Mouse (Mus musculus): ENCODE data around the gene Dirc2. TPM values are rescaled to one million over a fixed set of nuclear protein-coding genes. Genes with fewer than 3 reads are reported as not detected.

Dirc2 gene
- polyA plus RNA-seq, 1 experiment from 2014 or later: 11.1 TPM

DNA sequence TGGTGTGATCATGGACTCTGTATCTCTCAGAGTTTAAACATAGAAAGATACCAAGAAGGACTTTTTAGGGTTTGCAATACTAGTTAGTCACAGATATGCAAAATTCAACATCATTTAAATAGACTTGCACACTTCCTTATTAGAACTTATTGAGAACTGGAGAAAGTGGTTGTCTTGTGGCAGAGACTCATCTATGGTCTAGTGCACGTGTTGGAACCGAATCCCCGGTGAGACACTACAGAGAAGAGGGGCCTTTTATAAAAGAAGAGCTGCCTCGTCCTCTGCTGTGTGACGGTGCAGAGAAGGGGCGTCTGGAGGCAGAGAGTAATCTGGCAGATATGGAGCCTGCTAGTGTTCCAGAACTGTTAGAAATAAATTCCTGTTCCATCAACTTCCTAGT is 44.6 kb downstream of the Dirc2 start:
- H3K27ac ChIP-seq (replicated peaks): no peak overlapping the region
- H3K4me3 ChIP-seq: no peak overlapping the region
- peaks cover 8% of the 10 kb centered on the region for H3K36me3 ChIP-seq (replicated peaks)
- H3K4me1 ChIP-seq: no peaks in the 10 kb centered on the region
- WGBS: 87% methylated on average over 6 of the region's 6 CpGs
- H3K27me3 ChIP-seq (replicated peaks; ENCODE audit: low read depth, poor library complexity, severe bottlenecking): no peaks in the 10 kb centered on the region
- no peaks in the 10 kb centered on the region for H3K9me3 ChIP-seq
- DNase-seq (ENCODE audit: low spot score): no peak

DNA sequence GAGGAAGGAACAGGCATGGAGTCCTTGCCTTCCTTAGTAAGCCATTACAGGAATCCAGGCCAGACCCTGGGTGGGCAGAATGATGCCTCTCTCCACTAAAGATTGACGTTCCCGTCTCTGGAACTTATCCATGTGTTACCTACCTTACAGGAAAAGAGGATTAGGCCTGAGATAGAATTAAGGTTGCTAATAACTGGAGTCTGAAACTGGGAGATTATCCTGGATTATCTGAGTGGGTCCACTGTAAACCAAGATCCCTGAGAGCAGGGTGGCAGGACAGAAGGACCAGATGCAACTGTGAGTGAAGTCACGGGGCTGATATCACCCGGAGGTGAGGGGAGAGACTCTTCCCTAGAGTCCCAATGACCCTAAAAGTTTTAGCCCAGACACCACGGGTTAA is 51.4 kb downstream of the Dirc2 start:
- H3K27me3 ChIP-seq (replicated peaks; ENCODE audit: low read depth, poor library complexity, severe bottlenecking): no peaks in the 10 kb centered on the region
- H3K36me3 ChIP-seq (replicated peaks): peaks cover 16% of the 10 kb centered on the region
- 0 out of 2 replicates have a peak, but pooled peaks cover 3% of the 10 kb centered on the region for H3K4me1 ChIP-seq
- DNase-seq (ENCODE audit: low spot score): no peak
- no peak overlapping the region for H3K27ac ChIP-seq (replicated peaks)
- no peaks in the 10 kb centered on the region for H3K9me3 ChIP-seq
- no peak overlapping the region for H3K4me3 ChIP-seq
- 84% methylated on average over 5 of the region's 5 CpGs for WGBS

DNA sequence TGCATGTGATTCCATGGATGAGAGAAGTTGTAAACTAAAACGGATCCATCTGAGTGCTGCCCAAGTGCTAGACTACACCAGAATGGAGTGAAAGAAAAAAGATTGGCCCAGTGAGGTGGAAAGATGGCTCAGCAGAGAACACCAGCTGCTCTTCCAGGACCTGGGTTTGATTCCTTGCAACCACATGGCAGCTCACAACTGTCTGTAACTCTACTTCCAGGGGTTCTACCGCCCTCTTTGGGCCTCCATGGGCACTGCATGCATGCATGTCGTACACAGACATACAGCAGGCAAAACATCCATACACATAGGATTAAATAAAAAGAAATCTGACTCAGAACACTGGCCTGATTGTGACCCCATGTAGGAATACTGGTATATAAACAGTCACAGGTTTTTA is 52.9 kb downstream of the Dirc2 start:
- 82% methylated on average over 3 of the region's 3 CpGs for WGBS
- no peak for DNase-seq (ENCODE audit: low spot score)
- Histone ChIP-seq H3K27ac (replicated peaks) (no peak overlapping the region), H3K4me1 (peaks cover 14% of the 10 kb centered on the region), H3K27me3 (replicated peaks; ENCODE audit: low read depth, poor library complexity, severe bottlenecking) (no peaks in the 10 kb centered on the region), H3K4me3 (no peak overlapping the region), H3K36me3 (replicated peaks) (peaks cover 16% of the 10 kb centered on the region), H3K9me3 (no peaks in the 10 kb centered on the region)

DNA sequence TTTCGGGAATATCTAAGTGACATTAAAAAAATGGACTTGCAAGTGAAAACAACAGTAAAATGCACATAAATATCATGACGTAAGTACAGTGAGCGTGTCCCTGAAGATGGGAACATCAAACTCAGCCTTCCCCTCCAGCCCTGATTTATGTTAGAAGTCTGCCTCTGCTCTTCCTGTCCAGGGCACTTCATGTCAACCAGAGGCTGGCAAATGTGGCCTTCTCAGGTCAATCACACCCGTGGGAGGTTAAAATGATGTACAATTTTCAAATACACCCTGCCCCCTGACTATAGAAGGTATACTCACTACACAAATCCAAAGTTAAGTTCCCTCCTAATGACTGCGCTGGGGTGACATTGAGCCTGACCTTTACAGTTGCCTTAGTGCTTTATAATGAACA is 53.4 kb downstream of the Dirc2 start:
- DNase-seq (ENCODE audit: low spot score): no peak
- H3K27ac ChIP-seq (replicated peaks): no peak overlapping the region
- H3K9me3 ChIP-seq: no peaks in the 10 kb centered on the region
- 94% methylated on average over 5 of the region's 5 CpGs for WGBS
- H3K36me3 ChIP-seq (replicated peaks): peaks cover 16% of the 10 kb centered on the region
- H3K4me3 ChIP-seq: no peak overlapping the region
- no peaks in the 10 kb centered on the region for H3K27me3 ChIP-seq (replicated peaks; ENCODE audit: low read depth, poor library complexity, severe bottlenecking)
- H3K4me1 ChIP-seq: peaks cover 19% of the 10 kb centered on the region

DNA sequence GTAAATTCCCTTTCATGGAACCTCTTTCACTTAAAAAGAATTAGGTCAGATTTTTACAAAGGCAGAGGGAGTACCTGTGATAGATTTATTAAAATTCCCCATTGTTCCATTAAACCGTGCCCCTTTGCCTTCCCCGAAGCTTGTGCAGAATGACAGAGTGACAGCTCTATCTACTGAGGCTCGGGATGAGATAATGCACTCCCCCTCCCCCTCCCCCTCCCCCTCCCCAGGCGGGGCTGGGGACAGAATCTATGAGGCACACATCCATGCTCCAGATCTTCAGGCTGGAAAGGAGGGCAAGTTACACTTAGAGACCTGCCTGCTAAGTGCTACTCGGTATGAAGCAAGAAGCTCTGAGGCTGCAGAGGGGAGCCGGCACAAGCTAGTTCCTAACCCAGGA is 53.8 kb downstream of the Dirc2 start:
- 73% methylated on average over 6 of the region's 6 CpGs for WGBS
- H3K27ac ChIP-seq (replicated peaks): no peak overlapping the region
- no peak for DNase-seq (ENCODE audit: low spot score)
- no peaks in the 10 kb centered on the region for H3K9me3 ChIP-seq
- H3K27me3 ChIP-seq (replicated peaks; ENCODE audit: low read depth, poor library complexity, severe bottlenecking): no peaks in the 10 kb centered on the region
- peaks cover 16% of the 10 kb centered on the region for H3K36me3 ChIP-seq (replicated peaks)
- H3K4me1 ChIP-seq: peaks cover 23% of the 10 kb centered on the region
- no peak overlapping the region for H3K4me3 ChIP-seq

DNA sequence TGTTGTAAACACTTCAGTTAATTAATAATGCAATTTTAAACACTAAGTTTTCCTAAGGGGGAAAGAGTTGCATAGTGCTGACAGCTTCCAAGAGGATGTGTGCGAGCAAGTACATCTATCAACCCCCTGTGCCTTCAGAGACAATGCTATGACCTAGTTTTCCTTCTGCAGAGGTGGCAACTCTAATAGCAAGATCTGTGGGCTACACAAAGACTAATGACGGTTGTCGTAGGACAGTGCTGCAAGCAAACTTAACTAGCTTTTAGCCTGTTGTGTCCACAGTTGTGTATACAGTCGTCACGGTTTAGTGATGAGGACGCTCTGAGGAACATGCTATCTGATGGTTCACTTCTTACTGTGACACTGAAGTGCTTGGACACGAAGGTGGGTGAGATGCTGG is 54.5 kb downstream of the Dirc2 start:
- DNase-seq (ENCODE audit: low spot score): no peak
- peaks cover 24% of the 10 kb centered on the region for H3K4me1 ChIP-seq
- 94% methylated on average over 7 of the region's 7 CpGs for WGBS
- no peak overlapping the region for H3K27ac ChIP-seq (replicated peaks)
- peaks cover 16% of the 10 kb centered on the region for H3K36me3 ChIP-seq (replicated peaks)
- H3K4me3 ChIP-seq: no peak overlapping the region
- H3K9me3 ChIP-seq: no peaks in the 10 kb centered on the region
- no peaks in the 10 kb centered on the region for H3K27me3 ChIP-seq (replicated peaks; ENCODE audit: low read depth, poor library complexity, severe bottlenecking)

DNA sequence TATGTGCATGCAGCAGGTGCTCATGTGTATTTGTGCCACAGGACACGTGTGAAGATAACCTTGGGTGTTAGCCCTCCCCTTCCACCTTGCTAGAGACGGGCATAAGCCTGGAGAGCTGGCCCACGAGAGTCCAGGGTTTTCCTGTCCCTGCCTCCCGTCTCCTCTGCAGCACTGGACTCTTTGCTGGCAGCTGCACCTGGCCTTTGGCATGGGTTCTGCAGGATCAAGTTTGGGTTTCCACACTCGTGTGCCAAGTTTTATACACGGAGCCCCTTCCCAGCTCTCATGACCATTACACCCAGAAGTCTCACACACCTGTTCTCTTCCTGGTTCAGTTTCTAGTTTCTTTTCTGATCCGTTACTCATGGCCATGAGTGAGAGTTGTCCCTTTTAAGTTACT is 55.5 kb downstream of the Dirc2 start:
- H3K27me3 ChIP-seq (replicated peaks; ENCODE audit: low read depth, poor library complexity, severe bottlenecking): no peaks in the 10 kb centered on the region
- H3K4me1 ChIP-seq: peaks cover 24% of the 10 kb centered on the region
- H3K27ac ChIP-seq (replicated peaks): no peak overlapping the region
- no peaks in the 10 kb centered on the region for H3K9me3 ChIP-seq
- DNase-seq (ENCODE audit: low spot score): no peak
- peaks cover 10% of the 10 kb centered on the region for H3K36me3 ChIP-seq (replicated peaks)
- no peak overlapping the region for H3K4me3 ChIP-seq
- WGBS: 85% methylated on average over 7 of the region's 7 CpGs

DNA sequence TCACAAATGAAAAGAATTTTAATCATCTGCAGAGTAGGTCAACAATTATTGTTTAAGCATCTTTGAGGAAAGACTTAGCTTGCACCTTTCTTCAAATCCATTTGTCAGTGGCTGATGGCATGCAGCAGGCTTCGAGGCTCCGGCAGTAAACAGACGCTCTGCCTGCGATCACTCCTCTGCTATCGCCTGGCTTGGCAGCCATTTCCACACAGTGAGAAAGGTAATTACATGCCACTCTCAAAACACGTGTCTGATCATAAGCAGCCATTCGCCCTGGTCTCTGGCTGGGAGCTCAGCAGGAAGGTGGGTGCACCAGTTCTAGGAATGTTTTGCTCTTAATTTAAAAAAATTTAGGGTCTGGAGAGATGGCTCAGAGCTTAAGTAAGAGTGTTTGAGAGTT is 58.2 kb downstream of the Dirc2 start:
- no peak for DNase-seq (ENCODE audit: low spot score)

DNA sequence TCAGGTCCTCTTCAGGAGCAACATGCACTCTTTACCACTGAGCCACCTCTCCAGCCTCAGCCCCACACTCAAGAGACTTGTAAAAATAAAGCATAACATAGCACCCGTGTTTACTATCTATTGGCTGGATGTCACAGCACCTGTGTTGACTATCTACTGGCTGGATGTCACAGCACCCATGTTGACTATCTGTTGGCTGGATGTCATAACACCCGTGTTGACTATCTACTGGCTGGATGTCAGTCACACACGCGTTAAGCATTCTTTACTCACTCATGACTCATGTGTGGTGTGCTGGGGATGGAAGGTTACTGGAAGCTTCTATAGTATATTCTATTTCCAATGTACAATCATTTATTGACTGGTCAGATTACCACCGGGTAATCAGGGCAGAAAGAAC is 62.2 kb downstream of the Dirc2 start:
- Histone ChIP-seq H3K36me3 (replicated peaks) (peaks cover 7% of the 10 kb centered on the region; the same call in 1 of the 2 replicates), H3K4me1 (peaks cover 17% of the 10 kb centered on the region), H3K9me3 (no peaks in the 10 kb centered on the region), H3K27ac (replicated peaks) (no peak overlapping the region), H3K27me3 (replicated peaks; ENCODE audit: low read depth, poor library complexity, severe bottlenecking) (no peaks in the 10 kb centered on the region), H3K4me3 (no peak overlapping the region)
- no peak for DNase-seq (ENCODE audit: low spot score)
- WGBS: 95% methylated on average over 5 of the region's 5 CpGs

More for the DNA sequence above, 58.2 kb downstream of the Dirc2 start:
- 71% methylated on average over 7 of the region's 7 CpGs for WGBS
- peaks cover 3% of the 10 kb centered on the region for H3K36me3 ChIP-seq (replicated peaks)
- H3K4me3 ChIP-seq: no peak overlapping the region
- H3K4me1 ChIP-seq: peaks cover 24% of the 10 kb centered on the region
- H3K27me3 ChIP-seq (replicated peaks; ENCODE audit: low read depth, poor library complexity, severe bottlenecking): no peaks in the 10 kb centered on the region
- H3K27ac ChIP-seq (replicated peaks): no peak overlapping the region
- no peaks in the 10 kb centered on the region for H3K9me3 ChIP-seq

DNA sequence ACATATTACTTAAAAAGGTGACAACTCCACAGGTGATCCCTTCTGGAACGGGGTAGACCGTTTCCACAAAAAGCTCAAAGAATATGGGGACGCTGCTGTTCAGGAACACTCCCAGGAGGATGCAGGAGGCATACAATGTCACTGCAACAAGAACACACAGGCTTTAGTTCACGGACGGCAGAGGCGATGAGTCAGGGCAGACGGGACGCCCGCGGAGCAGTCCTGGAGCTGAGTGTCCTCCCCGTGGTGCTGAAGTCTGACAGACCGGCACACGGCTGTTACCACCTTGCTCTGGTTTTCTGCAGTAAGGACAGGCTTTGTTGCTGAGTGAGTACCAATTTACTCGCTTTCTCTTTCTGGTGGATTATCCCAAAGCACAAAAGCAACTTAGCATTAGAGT is 64.4 kb downstream of the Dirc2 start:
- Histone ChIP-seq H3K27me3 (replicated peaks; ENCODE audit: low read depth, poor library complexity, severe bottlenecking) (no peaks in the 10 kb centered on the region), H3K4me1 (peaks cover 7% of the 10 kb centered on the region), H3K4me3 (no peak overlapping the region), H3K27ac (replicated peaks) (no peak overlapping the region), H3K36me3 (replicated peaks) (peaks cover 7% of the 10 kb centered on the region; the same call in 1 of the 2 replicates), H3K9me3 (no peaks in the 10 kb centered on the region)
- 76% methylated on average over 14 of the region's 14 CpGs for WGBS
- no peak for DNase-seq (ENCODE audit: low spot score)

DNA sequence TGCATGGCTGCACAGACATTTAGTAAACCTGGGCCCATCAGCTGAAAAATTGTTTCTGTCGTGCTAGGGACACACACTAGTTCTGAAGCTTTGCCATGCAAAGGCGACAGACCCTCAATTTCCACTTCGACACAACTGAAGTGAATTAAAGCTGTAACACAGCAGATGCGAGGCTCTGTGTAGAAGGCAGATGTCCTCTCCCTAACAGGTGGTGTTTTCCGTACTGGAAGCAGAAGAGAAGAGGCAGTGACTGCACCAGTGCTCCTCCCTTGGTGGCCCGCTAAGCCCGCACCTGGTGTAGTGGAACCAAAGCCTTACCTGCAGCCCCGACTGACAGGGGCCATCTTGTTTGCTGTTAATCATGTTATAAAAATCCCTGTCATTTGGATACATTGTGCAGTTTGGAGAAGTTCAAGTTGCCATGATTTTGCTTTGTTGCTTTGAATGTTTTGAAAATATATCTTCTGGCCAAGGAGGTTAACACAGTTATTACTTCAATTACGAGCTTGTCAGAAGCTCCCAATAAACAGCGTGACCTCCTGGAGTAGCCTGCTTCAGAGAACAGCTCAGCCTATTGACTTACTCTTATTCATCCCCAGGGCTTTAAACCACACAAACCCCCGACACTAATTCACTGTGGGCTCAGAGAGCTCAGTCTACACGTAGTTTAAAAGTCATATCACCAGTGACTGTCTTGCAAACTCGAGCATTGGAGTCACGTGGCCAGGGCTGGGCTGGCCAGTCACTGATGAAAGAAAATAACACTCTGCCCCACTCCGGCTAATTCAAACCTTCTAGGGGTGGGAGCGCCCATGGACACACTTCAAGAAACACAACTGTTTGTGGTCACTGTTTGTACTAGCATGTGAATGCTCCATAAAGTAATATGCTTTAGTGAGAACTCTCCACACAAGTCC is 65.1 kb downstream of the Dirc2 start:
- DNase-seq (ENCODE audit: low spot score): no peak
- WGBS: 75% methylated on average over 16 of the region's 16 CpGs
- Histone ChIP-seq H3K9me3 (no peaks in the 10 kb centered on the region), H3K36me3 (replicated peaks) (peaks cover 7% of the 10 kb centered on the region; the same call in 1 of the 2 replicates), H3K27ac (replicated peaks) (no peak overlapping the region), H3K27me3 (replicated peaks; ENCODE audit: low read depth, poor library complexity, severe bottlenecking) (no peaks in the 10 kb centered on the region), H3K4me1 (peaks cover 7% of the 10 kb centered on the region), H3K4me3 (no peak overlapping the region)

DNA sequence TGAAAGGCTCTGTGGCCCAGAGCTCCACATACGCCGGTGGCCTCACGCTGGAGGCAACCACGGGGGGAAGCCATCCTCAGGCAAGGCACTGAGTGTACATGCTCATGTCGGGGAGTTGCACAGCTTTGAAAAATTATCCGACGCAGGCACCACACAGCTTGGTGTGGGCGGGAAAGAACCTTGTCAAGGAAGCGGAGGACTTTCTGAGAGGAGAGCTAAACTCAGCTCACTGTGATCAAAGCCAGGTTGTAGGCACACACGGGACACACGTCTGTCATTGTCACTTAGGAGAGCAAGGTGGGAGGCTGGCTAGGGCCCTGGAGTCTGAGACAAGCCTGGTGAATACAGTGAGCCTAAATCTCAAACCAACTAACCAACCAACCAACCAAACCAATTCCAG is 67.3 kb downstream of the Dirc2 start:
- Histone ChIP-seq H3K27me3 (replicated peaks; ENCODE audit: low read depth, poor library complexity, severe bottlenecking) (no peaks in the 10 kb centered on the region), H3K27ac (replicated peaks) (no peak overlapping the region), H3K9me3 (no peaks in the 10 kb centered on the region), H3K36me3 (replicated peaks) (peaks cover 16% of the 10 kb centered on the region), H3K4me1 (peaks cover 7% of the 10 kb centered on the region), H3K4me3 (no peak overlapping the region)
- 71% methylated on average over 11 of the region's 11 CpGs for WGBS
- DNase-seq (ENCODE audit: low spot score): no peak

DNA sequence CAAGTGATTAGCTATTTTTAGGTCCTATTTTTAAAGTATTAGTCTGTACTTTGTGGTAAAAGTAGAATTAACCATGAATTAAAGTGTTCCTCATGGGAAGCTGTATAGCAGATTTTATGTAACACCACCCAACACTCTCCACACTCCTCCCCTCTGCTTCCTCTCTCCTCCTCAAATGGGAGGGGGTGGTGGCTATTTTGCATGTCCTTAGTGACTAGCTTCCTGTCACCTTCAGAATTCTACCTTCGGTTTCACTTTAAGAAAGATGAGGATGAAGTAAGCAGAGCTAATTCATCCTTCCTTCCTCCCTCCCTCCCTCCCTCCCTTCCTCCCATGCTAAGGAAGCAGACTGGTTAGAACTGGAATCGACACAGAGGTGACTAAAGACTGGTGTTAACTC is 73.1 kb downstream of the Dirc2 start:
- Histone ChIP-seq H3K4me1 (no peaks in the 10 kb centered on the region), H3K4me3 (no peak overlapping the region), H3K36me3 (replicated peaks) (peaks cover 22% of the 10 kb centered on the region), H3K27me3 (replicated peaks; ENCODE audit: low read depth, poor library complexity, severe bottlenecking) (no peaks in the 10 kb centered on the region), H3K9me3 (no peaks in the 10 kb centered on the region; the same call in 1 of the 2 replicates), H3K27ac (replicated peaks) (no peak overlapping the region)
- 91% methylated on average over 2 of the region's 2 CpGs for WGBS
- no peak for DNase-seq (ENCODE audit: low spot score)
